Mouse (Mus musculus): ENCODE measurements around the gene Nox3.
A peak's percentile ranks its signal among the peaks of the same experiment; 100 is the strongest.

Gene Nox3

DNA sequence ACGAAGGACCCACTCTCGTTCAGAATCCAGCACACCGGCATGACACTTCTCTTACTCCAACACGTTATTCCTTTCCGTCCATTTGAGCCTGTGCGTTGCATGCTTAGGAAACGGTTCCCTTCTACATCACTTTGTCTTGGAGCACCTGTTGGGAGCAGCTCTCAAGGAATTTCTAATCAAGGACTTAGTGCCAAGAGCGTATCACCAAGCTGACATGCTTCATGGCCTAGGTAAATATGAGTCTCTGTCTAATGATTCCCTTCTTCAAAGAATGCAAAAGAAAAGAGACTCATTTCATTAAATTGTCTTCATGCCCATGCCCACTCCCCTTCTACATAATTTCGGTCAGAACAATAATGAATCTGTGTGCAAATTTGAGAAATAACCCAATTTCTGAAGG is at the start of gene Nox3:
Gene Nox3, minus strand, starts transcription at position 101 of the 400 bp plus-strand sequence.
- DNase-seq, result no peak

DNA sequence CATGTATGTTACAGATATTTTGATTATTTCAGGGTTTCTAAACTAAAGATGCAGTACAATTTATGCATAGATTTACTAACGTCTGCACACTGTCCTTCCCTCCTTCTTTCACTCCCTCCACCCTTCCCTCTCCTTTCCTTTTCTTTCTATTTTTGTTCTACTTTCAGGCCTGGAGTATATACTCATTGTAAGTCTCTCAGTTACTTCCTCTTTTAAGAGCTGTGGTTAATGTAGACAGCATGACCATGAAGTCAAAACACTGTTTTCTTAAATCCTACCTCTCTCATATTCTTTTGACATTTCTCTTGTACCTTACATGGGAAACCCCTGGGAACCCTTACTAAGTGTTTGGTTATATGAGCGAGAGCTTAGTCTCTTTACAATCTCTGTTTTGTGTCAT is 48.3 kb upstream of the Nox3 start:
- no peak for DNase-seq

GRCm38 (mm10) chr17:3736936-3737335 is 40.9 kb upstream of the Nox3 start:
- no peak for DNase-seq

DNA sequence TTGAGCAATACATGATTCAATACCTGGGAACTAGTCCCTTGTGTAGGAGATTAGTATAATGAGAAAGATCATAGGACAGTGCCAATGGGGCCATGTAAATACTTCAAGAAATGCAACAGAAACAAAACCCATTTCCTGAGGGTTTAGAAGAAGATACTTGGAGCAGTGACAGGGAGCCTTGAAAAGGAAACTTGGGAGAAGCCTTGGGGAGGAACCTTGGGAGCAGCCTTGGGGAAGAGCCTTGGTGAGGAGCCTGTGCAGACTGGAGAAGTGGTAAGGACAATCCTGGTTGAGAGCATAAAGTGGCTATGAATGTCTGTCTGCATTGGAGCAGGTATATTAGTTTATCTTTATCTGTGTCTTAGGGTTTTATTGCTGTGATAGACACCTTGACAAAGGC is 38.2 kb upstream of the Nox3 start:
- DNase-seq, result no peak

GRCm38 (mm10) chr17:3705350-3705930 is 9.4 kb upstream of the Nox3 start:
- no peak for DNase-seq

GRCm38 (mm10) chr17:3702320-3702719 is 6.3 kb upstream of the Nox3 start:
- no peak for DNase-seq

- no peak for DNase-seq
These were observed 3.2 kb downstream of the Nox3 start for GRCm38 (mm10) chr17:3692817-3693216.

- DNase-seq, result no peak
These were observed 5.4 kb downstream of the Nox3 start for GRCm38 (mm10) chr17:3690499-3691258.

DNA sequence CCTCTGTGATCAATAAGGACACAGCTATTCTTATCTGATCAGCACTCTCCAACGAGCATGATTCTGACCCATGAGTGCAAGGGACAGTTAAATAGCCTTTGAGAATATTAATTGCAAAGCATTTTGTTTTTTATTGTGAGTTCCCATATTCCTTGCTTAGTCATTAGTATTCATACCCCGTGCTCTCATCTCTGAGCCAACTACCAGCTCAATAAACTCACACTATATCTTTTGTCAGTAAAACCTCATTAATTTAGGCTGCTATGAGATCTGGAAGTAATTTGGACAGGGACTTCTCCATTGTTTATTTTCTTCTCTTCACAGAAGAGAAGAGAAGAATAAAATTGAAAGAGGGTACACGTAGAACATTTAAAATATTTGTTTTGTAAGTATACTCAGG is 12.4 kb downstream of the Nox3 start:
- DNase-seq, result no peak

- DNase-seq, result no peak
These were observed 26.8 kb downstream of the Nox3 start for GRCm38 (mm10) chr17:3669226-3669625.

- DNase-seq, result no peak
These were observed 28.8 kb downstream of the Nox3 start for GRCm38 (mm10) chr17:3667287-3667686.

DNA sequence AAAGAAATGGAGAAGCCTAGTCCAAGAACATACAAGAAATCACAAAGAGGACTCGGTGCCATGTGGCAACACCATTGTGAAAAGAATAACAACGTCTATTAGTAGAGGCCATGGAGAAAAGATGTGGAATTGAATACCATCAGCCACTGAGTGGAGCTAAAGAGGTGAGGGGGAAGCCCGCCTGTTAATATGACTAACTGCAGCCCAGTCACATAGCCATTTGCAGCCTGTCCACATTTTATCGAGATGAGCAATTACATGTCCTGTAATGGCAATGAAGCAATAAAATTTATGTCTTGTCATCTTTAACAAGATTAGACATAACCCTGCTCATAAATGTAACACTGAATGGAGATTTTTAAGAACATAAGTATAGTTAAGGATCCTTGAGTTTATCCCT is 30.7 kb downstream of the Nox3 start:
- DNase-seq, result no peak

DNA sequence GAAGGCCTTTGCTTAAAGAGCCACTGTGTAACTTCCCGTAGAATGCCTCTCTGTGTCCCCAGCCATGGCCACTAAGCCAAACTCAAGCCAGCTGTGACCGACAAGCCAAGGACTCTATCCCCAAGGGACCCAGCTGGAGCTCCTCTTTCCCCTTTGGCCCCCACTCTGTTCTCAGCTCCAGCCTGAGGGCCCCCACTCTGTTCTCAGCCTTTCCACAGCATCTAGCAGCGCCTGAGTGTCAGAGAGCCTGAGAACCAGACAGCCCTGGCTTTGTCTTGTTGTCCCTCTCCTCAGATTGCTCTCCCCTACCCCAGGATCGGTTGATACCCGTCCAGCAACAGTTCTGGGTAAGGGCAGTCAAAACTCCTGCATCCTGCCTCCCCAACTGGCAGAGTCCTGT is 36.6 kb downstream of the Nox3 start:
- no peak for DNase-seq

DNA sequence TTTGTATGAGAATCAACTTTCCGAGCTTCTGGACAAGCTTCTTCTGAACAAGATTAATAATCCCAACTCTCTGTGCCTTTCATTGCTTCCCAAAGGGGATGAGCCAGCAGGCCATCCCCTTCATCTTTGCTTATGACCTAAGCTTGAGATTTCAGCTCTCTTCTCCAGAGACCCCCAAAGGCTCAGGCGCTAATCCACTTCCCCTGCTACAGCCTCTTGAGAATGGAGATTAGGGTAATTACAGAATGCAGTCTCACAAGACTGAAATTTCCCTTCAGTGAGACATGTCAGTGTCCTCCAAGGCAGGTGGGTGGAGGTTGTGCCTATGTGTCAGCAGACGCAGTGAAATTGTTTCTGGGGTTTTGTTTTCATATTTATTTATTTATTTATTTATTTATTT is 45.7 kb downstream of the Nox3 start:
- DNase-seq, result no peak

DNA sequence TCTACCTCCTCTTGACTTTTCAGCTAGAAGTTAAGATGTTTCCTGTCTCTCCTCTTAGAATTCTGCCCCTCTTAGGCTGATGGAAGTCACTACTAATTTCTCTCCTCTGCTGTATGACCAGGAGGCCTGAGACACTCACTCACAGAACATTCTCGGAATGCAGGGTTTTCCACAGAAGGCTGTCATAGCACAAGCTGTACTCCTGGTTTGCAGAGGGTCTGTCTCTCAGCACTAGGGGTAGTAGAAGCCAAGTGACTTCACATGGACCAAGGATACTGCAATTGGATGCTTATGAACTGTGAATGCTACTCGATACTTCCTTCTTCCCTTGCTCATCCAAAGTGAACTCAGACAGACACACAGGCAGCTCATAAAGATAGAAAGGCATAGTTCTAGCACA is 52.5 kb downstream of the Nox3 start:
- DNase-seq, result no peak

- no peak for DNase-seq
These were observed 54.6 kb downstream of the Nox3 start for GRCm38 (mm10) chr17:3641456-3641855.

DNA sequence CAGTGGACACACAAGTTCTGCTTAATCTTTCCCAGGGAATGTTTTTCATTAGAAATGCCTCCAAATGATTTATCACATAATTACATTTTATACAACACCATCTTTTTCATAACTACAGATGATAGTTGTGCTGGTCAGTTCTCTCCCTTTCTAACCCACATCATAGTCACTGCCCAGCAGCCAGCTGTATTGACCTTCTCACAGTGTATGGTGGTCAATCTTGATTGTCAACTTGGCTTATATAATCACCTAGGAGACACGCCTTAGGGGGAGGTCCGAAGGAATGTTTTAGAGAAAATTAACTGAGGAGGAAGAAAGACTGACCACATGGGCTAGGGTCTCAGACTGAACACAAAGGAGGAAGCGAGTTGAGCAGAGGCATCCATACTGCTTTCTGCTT is 57.3 kb downstream of the Nox3 start:
- no peak for DNase-seq

DNA sequence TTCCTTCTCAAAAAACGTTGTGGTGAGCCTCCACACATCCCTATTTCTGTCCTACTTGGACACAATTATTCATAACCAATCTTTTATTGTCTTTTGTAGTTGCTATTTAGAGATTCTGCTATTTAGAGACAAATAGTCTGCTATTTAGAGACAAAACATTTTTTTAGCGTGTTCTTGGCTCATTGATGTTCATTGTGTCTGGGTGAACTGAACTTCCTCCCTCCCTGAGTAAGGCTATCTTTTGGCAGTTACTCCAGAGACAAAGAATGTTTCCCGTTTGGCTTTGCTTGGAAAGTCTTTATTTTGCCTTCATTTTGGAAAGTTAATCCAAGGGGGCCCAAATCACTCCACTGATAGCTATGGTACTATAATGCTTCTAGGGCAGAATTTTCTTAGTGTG is 63.6 kb downstream of the Nox3 start:
- no peak for DNase-seq

GRCm38 (mm10) chr17:3616329-3617216 is 79.5 kb downstream of the Nox3 start:
- DNase-seq, result no peak

- DNase-seq, result no peak
These were observed 80.5 kb downstream of the Nox3 start for GRCm38 (mm10) chr17:3615553-3615952.

DNA sequence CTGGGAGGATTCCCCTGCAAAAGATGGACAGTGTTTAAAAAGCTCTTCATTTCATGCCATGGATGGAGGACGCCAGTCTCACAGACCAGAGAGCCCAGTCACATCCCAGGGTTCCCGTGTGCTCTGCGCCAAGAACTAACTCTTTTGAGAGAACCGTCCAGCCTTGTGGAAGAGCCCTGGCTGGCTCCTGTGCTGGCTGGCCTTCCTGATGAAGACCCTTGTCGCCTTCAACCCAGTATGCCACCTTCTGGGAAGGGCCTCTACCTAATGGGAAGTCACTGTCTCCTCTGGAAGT is 84.3 kb downstream of the Nox3 start:
- DNase-seq, result no peak

DNA sequence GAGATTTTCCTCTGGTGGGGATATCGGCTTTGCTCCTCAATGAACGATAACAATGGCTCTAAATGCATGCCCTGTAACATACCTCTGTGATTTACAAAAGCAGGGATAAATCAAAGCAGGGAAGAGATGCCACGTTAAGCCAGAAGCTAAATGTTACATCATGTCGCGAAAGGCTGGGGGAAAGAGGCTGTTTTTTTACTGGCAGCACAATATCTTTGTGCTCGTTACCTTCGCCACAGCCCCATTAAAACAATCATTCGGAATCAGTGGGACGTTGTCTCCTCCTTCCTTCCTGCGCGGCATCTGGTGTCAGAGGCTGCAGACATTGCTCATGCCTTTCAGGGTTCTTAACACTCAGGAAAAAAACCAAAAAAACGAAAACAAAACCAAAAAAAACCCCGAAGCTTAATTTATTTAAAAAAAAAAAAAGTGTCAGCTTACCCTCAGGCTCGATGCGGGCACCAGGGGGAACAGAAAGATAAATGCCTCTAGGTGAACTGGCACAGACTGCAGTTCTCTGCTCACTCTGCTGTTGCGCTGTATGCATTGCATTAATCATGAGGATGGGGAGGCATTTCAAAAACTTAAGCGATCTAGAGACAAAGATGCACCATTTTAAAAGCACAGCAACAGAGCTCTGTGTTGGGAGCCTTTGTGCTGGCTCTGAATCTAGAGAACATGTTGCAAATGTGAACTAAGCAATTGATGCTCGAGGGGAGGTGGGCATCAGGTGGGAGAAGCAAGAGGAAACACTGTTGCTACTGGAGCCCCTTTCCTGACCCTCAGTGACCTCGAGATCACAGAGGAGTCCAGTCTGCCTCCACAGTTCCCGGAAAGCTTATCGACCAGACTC is 84.9 kb downstream of the Nox3 start:
- peak; percentile 12 for DNase-seq

DNA sequence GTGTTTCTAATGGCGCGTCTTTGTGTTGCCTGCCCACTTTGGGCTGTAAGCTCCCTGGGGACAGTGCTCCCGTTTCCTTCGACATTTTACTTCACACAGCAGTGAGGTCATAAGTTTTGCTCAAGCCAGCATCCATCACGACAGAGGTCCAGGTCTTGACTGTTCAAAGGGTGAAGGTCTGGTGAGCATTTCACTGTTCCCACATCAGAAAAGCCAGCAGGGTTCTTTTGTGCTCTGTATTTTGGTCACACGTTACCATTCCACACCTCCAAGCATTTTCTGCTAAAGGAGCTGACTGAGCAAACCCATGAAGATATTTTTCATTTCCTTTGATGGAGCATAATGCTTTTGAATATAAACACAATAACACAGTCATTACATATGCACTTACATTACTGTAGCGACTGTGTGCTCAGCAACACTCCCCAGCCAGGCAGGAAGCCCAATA is 85.7 kb downstream of the Nox3 start:
- no peak for DNase-seq

Measured in cerebellum, adult 11-12 months (tissue).